Mouse (Mus musculus) right cerebral cortex, postnatal 10 days (tissue): Measurements from ENCODE around the gene Cmip.

ENCODE experiments used
- DNase-seq, 2 experiments: peaks; one replicate each; pipeline ENCODE4 v3.0.0; 2021; ENCODE audit warnings: low spot score in 2 of 2

The Cmip gene

GRCm38 (mm10) chr8:117378625-117379024 is 121.8 kb downstream of the Cmip start:
- no peak for DNase-seq

- DNase-seq: peak; percentile 76 to 80
Measured at GRCm38 (mm10) chr8:117379131-117379530, 122.3 kb downstream of the Cmip start.

- DNase-seq: peak; percentile 73
Measured at GRCm38 (mm10) chr8:117380796-117381195, 123.9 kb downstream of the Cmip start.

DNA sequence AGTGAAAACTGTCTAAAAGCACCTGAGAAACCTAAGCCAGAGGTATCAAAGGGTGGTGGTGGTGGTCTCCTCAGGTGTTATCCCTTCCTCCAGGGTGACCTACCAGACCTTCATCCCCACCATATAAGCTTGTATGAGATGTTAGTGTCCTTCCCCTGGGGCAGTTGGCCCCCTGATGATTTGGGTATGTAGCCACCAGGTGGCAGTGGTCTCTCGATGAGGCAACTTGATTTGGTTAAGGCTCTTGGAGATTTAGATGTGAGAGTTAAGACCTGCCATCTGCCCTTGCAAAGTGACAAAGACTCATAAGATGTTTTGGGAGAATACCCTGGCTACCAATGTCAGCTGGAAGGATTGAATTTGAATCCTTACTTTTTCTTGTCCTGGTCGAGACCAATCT is 129.3 kb downstream of the Cmip start:
- no peak for DNase-seq

DNA sequence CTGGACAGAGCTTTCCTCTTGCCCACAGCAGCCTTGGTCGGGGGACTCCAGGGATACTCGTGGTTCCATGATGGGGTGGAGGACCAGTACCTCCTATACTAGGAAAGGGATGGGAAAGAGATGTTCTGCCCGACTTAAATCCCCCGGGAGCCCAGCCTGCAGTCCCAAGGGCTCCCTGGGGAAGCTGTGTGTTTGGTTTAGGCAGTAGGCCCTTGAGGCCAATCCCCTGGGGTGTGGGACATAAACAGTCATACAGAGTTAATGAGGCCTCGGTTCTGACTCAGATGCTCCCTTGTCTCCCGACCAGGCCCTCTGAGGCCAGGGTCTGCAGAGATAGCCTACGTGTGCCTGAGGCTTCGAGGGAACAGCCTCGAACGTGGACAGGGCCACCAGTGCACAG is 130.8 kb downstream of the Cmip start:
- no peak for DNase-seq

- no peak for DNase-seq
Measured at GRCm38 (mm10) chr8:117388370-117388769, 131.5 kb downstream of the Cmip start.

DNA sequence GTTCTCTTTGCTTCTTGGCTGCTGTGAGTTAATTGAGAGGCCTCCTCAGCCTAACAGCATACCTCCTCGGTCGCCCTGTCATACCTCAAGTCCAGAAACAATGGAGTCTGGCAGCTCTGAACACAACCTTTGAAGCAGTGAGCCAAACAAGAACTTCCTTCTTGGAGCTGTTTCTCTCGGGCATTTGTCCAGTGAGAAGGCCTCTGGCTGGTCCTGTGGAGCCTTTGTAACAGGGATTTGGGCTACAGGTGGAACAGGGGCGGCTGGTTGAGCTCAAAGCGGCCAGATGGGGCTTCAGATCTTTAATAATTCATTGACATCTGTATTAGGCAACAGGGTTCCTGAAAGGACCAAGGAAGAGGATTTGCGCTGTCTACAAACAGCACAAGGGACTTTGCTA is 137.0 kb downstream of the Cmip start:
- DNase-seq: no peak

DNA sequence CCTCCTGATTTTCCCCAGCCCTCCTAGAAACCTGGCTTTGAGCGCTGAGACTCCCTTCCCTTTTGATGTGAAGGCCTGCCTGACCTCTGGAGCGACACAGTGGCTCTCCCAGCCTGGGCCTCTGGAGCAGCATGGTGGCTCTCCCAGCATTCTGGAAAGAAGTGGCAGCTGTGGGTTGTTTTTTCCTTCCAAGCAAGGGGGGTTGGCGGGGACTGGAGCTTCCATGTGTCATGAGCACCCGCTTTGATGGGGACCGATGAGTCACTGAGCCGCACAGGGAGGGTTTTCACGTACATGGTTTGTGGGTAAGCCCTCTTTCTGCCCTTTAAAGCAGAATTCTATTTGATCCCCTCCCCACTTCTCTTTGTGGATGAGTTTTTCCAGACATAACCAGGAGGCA is 138.2 kb downstream of the Cmip start:
- DNase-seq: peak; percentile 69 to 73

- no peak for DNase-seq
Measured at GRCm38 (mm10) chr8:117396884-117397283, 140.0 kb downstream of the Cmip start.

DNA sequence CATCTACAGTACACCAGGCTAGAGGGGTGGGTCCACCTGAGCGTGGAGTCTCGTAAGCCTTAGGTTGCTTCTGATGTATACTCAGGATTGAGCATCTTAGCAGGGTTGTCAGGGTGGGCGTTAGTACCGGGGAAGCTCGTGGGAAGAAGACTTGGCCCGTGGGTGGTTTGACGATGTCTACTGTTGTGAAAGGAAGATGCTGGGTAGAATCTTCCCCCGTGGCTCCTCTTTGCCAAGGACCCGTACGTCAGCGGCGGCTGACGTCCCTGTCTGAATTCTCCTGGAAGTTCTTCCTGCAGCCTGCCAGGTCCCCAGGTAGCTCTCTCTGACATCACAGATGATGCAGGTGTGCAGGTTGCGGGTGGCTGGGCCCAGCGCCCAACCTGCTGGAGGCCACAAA is 140.9 kb downstream of the Cmip start:
- no peak for DNase-seq

GRCm38 (mm10) chr8:117399229-117399628 is 142.4 kb downstream of the Cmip start:
- no peak for DNase-seq

DNA sequence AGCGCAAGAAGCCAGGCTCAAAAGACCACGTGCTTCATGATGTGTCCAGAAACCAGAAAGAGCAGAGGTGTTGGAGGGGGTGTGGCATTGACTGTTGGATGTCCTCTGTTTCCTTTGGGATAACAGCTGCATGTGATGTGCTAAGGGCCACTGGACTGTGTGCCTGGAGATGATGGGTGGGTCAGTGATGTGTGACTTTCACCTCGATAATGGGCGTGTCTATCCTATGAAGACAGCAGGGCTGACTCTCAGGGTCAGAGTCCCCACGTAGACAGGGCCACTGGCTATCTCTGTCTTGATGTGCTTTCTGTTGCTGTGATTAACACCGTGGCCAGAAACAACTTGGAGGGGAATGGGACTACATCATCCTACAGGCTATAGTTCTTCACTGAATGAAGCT is 144.0 kb downstream of the Cmip start:
- no peak for DNase-seq

GRCm38 (mm10) chr8:117401880-117402279 is 145.0 kb downstream of the Cmip start:
- no peak for DNase-seq

- no peak for DNase-seq
Measured at GRCm38 (mm10) chr8:117402911-117403704, 146.2 kb downstream of the Cmip start.

GRCm38 (mm10) chr8:117403705-117404476 is 147.0 kb downstream of the Cmip start:
- peak; percentile 52 to 68 for DNase-seq

DNA sequence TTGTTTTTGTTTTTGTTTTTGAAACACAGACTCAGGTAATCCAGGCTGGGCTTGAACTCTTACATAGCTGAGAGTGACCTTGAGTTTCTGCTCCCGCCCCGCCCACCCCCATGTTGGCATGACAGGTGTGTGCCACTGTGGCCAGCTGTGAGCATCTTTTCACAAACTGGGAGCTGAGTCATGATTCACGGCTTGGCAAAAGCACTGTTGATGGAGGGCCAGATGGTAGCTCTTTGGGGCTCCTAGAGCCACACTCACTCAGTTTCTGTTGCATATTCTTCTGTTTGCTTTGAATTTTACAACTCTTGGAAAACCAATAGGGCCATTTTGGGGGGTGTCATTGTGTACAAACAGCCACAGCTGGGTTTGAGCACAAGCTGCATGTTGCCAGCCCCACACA is 149.2 kb downstream of the Cmip start:
- DNase-seq: no peak

DNA sequence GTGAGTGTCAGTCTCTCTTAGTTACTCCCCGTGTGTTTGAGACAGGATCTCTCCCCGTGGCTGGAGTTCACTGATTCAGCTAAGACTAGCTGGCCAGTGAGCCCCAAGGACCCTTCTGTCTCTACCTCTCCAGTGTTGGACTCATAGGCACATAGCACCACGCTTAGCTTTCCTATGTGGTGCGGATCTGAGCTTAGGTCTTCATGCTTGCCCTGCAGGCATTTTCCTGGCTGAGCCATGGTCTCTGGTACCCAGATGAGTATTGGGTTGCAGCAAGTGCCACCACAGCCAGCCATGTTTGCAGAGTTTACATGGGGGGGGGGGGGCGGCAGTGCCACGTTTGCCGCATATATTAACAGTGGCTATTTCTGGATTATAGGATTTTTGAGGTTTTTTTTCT is 151.8 kb downstream of the Cmip start:
- DNase-seq: no peak

DNA sequence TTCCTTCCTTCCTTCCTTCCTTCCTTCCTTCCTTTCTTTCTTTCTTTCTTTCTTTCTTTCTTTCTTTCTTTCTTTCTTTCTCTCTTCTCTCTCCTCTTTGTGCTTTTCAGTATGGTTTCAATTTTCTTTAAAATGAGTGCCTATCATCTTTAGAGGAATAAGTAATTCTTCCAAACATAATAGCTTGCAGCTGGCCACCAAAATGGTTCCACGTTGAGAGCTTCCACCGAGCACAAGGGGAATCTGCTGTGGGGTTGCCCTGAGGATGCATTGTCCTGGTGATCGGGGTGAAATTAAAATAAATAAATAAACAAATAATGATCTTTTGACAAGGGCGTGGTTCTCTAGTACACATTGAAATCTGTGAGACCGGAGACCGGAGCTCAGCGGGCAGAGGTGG is 152.2 kb downstream of the Cmip start:
- no peak for DNase-seq

DNA sequence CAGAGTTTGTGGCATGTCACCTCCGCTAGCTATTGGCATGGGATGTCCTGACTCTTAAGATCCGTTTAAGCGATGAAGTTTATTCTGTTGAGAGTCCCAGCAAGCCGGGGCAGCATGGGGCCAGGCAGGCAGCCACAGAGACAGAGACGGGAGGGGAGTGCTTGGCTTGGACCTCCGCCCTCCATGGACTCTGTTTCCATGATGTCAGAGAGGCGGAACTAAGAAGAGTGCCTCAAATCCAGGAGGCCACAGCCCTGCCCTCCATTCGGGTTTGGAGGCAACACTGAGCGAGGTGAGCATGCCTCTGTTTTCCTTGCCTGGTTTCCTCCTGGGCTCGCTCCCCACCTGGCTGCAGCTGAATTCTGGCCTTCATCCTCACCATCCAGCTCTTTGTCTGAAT is 153.5 kb downstream of the Cmip start:
- DNase-seq: no peak

- DNase-seq: no peak
Measured at GRCm38 (mm10) chr8:117410901-117411300, 154.0 kb downstream of the Cmip start.

DNA sequence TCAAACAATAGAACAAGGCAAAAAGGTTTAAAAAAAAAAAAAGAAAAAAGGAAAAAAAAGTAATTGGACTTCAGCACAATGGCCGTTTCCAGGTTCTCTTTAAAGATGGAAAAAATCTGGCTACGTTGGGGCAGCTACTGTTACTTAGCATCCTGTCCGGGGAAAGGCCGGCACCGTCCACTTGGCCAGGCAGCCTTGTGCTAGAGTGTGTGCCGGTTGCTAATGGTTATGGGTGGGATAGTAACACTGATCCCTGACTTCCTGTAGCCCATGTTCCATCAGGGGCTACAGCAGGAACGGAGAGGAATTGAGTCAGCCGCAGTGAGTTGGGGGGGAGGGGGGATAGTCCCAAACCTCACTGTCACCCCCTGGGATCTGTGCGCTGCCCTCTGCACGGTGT is 155.4 kb downstream of the Cmip start:
- DNase-seq: no peak

DNA sequence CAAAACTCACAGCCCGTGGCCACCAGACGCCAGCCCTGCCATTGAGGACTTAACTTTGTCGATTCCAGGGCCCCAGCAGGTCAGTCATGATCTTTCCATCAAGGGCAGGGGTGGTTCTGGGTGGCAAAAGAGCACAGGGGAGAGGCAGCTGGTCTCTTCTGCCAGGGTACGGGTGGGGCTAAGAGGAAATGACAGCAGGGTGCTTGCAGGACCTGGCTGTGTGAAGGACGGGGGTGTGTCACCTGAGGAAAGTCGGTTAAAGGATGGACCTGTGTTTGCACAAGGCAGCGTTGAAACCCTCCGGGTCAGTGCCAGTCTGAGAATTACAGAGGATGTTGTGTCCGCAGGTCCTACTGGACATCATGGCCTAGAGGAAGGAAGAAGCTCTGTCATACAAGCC is 161.0 kb downstream of the Cmip start:
- DNase-seq: no peak

- no peak for DNase-seq
Measured at GRCm38 (mm10) chr8:117420841-117421534, 164.1 kb downstream of the Cmip start.
